Mouse (Mus musculus) ovary, postnatal 14 days (tissue): Measurements from ENCODE around the gene Lama1.
"Not testable (repeated sequence)": the region's sequence is repeated elsewhere in the genome, so short reads cannot be mapped to it uniquely, and the experiment has no call there.

Experiments used
- DNase-seq: peaks from one replicate; pipeline ENCODE4 v3.0.0; 2022; ENCODE audit warnings: low spot score

Lama1 gene

DNA sequence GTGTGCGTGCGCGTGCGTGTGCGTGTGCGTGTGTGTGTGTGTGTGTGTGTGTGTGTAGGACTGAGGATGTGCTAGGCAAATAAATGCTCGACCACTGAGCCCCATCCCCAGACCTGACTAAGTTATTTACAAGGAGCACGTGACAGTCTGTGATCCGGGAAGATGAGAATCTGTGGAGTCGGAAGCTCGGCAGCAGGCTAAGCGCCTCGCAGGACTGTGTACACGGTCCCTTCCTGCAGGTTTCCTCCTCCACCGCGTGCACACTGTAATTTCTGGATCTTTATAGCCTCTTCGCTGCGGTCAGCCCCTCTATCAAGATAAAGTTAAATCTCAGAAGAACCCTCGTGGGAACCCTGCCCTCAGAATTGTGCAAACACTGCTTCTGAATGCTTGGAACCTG, 18.4 kb downstream of the Lama1 start:
- no peak for DNase-seq

DNA sequence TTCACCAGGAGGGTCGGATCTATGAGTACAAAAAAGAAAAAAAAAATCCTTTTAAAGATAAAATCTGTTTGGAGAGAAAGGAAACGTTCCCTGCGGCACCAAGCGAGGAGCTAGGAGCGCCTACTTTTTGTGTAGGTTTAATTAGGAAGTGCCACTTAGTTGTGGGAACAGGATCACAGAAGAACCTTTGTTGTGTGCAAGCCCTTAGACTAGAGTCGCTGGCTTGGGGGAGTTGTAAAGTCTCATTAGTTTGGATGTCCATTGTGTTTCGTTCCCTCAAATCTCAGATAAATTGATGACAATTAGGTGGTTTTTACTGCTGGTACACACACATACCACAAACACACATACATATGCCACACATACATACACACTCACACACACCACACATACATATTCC, 25.0 kb downstream of the Lama1 start:
- no peak for DNase-seq

DNA sequence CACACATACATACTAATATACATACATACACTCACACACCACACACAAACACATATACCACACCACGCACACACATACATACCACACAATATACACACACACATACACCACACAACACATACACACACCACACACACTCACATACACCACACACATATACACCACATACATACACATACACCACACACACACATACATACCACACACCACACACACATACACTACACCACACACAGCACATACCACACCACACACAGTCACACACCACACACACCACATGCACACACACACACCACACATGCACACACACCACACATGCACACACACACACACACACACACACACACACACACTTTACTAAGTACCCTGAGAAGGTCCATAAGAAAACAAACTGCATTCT, 25.5 kb downstream of the Lama1 start:
- no peak for DNase-seq

DNA sequence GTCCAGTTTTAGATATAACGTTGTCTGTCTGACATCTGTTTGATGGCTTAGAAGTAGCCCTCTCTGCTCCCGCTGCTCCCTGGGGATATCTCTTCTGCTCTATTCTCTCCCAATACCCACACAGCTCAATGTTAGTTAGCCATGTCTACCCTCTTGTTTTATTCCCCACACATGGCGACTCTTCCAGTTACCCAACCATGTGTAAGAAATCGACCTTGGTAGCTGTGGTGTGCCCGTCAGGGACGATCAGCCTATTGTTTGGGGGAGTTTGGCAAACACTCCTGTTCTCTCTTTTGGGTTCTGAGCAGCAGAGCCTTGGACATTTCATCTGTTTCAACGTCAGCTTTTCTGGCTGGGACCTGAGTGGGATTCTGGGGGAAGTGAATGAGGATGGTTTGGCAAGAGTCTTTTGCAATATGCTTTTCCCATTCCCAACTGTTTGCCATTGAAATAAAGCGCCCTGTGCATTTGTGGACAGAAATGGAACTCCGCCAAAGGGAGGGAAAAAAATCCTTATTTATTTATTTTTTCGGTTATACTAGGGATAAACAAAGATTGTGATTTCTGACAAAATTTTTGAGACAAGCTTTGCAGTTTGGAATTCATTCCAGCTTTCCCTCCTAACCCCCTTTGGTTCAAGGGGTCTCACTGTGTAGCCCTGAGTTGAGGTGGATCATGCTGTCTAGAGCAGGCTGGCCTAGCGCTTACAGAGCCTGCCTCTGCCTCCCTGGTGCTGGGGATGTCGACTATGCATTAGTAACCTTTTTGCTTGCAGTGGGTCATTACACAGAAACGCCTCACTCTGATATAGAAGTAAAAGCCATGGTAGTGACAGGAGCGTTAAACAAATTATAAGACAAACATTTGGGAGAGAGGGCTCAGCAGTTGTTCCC, 26.4 kb downstream of the Lama1 start:
- DNase-seq, result no peak

DNA sequence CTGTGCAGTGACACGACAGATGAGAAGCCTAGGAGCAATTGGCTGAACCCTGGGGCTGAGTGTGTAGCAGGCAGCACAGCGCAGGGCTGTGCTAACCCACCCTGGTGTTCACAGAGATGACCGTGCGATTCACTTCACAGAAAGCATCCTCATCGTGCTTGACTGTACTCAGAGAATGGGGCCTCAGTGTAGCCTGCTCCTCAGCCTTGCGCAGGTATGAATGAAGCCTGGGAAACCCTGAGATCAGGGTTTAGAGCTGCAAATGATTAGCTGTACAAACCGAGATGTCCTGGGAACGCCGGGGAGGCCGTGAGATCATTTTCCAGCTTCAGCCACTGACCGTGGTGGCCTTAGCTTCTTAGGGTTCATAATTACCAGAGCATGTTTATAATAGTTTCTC, 29.5 kb downstream of the Lama1 start:
- no peak for DNase-seq

DNA sequence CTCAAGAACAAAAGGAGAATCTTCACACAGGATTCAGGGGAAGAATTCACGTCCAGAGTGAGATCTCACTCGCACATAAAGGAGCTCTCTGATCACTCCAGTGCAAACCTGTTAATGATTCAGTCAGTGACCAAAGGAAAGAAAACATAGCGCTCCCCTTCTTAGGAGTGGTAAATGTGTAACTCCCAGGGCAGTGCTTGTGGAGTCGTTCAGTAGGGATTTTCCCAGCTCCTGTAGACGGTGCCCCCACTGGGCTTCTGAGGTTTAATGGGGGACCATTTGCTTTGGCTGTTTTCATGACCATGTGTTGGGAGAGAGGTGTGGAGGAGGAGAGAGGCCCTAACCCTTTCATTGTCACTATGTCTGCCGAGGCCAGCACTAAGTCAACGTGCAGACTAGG, 31.7 kb downstream of the Lama1 start:
- DNase-seq, result no peak

DNA sequence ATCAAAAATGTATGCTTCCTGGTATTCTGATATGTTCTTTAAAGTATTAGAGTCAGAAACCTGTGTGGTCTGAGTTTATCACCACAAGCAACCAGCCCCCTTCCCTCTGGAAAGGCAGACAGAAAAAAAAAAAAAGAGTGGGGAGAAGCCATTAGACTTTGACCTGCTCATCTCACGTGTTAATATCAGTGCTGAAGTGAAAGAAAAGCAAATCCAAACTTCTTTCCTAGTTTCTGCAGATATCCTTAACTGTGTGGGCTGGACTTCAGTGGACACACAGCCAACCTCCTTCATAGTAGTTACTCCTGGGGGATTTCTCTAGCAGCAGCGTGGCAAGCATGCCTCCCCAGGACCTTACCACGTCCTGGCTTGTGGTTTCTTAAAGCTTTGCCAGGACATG, 34.0 kb downstream of the Lama1 start:
- DNase-seq, result no peak

DNA sequence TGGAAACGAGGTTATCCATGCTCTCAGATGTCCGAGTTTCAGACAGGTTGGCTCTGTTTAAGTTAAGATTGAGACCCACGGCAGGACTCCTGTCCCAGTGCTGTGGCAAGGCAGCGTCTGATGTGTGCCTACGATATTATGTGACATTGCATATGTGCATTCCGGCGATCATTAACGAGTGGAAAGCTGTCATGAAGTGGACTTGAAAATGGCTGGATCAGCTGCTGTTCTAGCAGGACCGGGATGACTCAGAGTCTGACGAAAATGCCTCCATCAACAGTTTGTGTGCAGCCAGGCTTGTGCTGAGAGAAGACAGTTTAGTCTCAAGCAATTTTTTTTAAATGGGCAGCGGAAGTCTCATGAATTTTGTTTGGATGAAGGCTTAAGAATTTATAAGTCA, 34.9 kb downstream of the Lama1 start:
- DNase-seq, result no peak

DNA sequence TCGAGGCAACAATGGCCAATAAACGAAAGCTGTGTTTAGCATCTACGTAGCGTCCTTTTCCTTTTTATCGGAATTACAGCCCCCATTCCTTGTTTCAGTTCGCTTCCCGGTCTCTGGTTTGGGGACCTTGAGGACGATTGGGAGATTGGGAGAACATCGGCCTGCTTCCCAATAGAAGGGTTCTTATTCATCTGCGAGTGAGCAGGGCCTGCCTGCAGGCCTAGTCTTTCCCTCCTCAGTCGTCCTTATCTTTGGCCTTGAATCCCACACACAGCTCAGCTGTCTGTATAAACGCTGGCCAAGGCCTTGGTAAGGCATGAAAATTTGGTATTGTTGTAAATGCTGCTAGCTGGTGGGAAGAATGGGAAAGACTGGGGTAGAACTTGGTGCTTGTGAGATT, 36.5 kb downstream of the Lama1 start:
- DNase-seq, result no peak

DNA sequence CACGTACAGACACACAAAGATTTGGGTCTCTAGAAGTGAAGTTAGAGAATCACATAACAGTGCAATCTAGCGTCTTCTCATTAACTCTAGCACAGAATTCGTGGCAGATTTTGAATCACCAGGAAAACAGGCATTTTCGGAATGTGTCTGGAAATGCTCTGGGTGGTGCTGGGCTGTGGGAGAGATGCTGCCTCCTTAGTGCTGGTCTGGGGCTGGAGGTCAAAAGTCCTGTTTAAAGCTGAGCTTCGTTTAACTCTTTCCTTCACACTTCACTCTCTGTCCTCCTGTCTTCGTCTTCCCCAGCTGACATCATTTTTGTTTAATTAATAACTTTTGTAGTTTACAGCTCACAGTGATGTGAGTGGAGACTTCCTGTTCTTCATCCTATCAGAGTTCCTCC, 38.7 kb downstream of the Lama1 start:
- no peak for DNase-seq

DNA sequence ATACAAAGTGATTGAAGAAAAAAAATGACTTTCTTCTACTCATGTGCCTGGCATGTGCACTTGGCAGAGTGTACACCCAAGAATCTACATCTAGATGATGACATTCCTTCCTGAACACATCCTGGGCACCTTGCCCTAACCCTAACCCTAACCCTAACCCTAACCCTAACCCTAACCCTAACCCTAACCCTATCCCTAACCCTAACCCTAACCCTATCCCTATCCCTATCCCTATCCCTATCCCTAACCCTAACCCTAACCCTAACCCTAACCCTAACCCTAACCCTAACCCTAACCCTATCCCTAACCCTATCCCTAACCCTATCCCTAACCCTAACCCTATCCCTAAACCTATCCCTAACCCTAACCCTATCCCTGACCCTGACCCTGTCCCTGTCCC, 44.2 kb downstream of the Lama1 start:
- DNase-seq, result not testable (repeated sequence)

DNA sequence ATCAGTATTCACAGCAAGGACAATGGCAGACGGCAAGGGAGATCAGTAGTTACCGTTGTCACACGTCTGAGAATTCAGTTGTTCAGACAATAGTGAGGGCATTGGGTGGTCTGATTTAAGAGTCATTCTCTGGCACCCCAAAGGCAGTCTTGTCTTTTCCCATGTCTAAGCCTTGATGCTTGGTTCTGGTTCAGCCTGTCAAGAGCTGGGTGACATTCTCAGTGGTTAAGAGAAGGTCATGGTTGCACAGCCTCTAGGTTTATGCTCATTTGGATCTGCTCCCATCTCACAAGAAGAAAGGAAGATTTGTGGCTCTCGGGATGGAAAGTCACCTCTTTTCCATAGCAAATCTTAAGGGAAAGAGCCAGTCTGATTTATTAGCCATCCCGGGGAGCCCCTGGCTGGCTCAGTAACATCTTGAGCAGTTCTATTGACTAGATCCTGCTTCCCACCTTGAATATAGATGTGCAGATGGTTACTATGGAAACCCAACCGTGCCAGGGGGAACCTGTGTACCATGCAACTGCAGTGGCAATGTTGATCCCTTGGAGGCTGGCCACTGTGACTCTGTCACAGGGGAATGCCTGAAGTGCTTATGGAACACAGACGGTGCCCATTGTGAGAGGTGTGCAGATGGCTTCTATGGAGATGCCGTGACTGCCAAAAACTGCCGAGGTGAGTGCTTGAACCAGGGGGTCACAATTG, 67.3 kb downstream of the Lama1 start:
- no peak for DNase-seq

DNA sequence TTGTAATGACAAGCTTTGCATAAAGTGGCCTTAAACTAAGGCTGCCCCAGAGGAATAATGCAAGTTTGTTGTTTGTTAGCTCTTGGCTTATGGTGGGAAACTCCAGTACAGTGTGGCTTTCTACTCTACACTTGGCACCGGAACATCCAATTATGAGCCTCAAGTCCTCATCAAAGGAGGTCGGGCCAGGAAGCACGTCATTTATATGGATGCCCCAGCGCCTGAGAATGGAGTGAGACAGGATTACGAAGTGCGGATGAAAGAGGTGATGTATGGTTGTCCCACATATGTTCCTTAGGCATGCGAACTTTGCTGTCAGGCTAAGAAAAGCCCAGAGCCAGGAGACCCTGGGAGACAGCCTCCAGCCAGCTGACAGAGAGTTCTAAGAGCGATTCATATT, 76.5 kb downstream of the Lama1 start:
- DNase-seq, result no peak

DNA sequence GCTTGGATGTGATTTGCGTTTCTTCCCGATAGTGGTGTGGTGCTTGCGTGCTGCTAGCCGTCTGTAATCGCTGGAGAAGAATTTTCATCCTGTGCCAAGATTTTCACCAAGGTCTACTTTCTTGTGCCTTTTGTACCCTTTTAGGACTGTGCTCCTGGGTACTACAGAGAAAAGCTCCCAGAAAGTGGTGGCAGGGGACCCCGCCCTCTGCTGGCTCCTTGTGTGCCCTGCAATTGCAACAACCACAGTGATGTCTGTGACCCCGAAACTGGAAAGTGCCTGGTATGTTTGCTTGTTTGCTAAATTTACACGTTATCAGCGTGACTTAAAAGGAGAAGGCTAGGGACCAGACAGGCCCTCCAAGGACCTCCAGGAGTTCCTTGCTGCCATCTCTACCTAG, 79.7 kb downstream of the Lama1 start:
- peak; percentile 5 for DNase-seq

DNA sequence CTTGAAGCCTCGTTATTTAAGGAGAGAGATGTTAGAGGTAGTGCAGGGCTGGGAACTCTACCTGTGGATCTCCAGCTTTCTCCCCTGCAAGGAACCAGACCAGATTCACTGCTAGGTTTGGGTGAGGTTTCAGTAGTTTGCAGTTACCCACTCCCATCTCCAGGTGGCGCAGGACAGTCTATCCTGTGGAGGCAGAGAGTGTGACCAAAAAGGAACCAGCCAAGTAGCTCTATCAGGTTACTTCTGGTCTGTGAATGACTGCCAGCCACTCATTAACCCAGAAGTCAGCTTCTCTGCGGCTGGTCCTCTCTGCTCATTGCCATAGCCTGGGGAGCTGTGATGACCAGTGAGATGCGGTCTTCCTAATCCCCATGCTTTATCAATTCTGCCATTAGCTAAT, 82.8 kb downstream of the Lama1 start:
- no peak for DNase-seq

DNA sequence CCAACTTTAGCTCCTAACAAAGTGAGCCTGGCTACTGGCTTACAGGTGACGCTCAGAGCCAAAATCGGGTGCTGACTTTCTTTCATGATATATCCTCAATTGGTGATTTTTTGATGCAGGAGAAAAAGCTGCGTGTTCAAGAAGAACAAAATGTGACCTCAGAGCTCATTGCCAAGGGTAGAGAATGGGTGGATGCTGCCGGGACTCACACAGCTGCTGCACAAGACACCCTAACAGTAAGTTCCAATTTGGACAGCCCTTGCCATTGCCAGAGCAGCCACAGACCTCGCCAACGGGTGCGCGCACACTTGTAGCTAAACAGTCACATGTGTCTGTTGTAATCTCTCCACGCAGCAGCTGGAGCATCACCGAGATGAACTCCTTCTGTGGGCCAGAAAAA, 94.0 kb downstream of the Lama1 start:
- DNase-seq, result no peak

DNA sequence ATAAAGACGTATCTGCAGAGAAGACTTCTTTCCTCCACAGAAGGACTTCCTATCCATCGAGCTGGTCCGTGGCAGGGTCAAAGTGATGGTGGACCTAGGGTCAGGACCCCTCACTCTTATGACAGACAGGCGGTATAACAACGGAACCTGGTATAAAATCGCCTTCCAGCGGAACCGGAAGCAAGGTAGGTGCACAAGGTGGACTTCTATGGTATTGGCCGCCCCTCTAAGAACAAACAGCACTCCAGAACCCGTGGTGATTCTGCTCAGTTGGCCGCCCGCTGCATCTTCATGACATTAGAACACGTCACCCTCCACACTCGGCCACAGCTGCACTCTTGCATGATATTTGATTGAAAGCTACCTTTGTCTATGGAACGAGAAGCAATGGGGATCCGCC, 112.1 kb downstream of the Lama1 start:
- DNase-seq, result no peak

DNA sequence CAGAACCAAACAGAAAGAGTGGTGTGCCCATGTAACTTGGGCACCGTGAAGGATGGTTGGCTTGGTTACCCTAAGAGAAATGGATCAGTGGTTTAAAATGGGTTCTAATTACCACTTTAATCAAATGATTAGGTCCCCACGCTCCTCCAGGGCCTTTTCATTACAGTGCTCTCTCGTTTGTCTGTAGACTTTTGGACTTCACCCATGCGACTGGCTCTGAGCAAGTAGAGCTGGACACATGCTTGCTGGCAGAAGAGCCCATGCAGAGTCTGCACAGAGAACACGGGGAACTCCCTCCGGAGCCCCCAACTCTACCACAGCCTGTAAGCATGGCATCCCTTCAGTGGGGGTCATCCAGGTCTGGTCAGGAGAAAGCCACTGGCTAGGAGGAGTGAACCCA, 116.6 kb downstream of the Lama1 start:
- DNase-seq, result no peak

DNA sequence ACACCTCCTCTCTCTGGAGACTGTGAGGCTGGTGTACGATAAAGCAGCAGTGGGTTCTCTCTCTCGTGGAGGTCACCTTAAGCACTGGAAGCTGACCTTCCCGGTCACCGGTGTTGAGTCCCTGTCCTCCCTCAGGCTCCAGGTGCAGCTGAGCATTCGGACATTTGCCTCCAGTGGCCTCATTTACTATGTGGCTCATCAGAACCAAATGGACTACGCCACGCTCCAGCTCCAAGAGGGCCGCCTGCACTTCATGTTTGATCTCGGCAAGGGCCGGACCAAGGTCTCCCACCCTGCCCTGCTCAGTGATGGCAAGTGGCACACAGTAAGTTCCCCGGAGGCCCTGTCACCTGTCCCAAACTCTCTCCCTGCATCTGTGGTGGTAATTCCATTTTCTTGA, 118.7 kb downstream of the Lama1 start:
- no peak for DNase-seq

DNA sequence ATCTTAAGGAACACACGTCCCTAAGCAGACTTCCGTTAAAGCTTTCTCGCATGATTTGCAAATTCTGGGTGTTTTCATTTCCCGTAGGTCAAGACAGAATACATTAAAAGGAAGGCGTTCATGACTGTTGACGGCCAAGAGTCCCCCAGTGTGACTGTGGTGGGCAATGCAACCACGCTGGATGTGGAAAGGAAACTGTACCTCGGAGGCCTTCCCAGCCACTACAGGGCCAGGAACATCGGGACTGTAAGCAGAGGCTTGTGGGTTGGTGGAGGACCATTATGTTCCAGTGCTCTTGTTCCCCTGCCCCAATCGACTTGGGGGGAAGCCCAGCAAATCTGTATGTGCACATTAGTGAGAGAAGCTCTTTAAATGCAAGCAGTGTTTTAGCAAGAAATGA, 119.9 kb downstream of the Lama1 start:
- no peak for DNase-seq

DNA sequence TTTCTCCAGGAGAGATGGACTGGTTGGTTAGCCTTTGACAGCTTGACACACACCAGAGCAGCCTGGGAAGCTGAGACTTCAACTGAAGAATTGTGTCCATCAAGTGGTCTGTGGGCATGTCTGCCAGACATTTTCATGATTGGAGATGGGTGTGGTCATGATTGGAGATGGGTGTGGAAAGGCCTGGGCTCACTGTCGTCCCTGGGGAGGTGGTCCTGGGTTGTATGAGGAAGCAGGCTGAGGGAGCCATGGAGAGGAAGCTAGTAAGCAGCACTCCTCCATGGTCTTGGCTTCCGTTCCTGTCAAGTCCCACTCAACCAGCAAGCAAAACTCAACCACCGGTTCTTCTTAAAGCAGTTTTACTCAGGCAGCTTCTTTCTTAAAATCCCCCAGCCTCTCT, 130.4 kb downstream of the Lama1 start:
- no peak for DNase-seq

DNA sequence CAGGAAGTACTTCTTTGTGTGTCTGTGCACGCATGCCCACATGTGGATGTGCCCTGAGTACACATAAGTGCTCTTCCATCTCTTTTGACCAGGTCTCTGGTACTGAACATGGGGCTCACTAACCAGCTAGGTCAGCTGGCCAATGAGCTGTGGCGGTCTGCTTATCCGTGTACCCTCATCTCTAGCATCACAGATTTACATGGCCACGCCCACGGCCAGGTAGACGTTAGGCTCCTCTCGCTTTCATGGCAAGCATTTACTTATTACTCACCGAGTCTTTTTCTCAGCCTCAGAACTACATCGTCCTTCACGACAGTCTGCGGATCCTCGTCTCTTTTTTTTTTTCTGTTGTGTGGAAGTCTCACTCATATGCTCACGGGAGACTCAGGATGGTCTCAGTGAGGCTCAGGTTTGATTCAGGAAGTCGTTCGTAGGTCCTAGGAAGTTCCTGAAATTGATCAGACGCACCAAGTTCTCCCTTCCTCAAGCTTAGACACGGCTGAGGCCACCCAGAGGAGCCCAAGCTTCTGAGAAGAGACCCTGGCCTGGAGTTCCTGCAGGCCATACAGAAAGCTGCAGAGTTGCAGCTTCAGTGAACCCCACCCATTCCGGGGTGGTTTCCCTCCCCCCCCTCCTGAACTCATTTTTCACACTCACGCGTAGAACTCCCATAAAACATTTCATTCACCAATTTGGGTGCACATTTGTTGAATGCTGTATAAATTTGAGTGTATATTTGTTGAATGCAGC, 139.3 kb downstream of the Lama1 start:
- DNase-seq, result no peak
